Mouse (Mus musculus) intestine, postnatal 0 days (tissue): ENCODE data around the gene Grm7. TPM values are rescaled to one million over a fixed set of nuclear protein-coding genes. Genes with fewer than 3 reads are reported as not detected.

Experiments used
- ATAC-seq: fragments of 200-750 bp; cut with Nextera tagmentation; 2 replicates; pipeline ENCODE4 v1.8.0; 2017; ENCODE audit warnings: mild to moderate bottlenecking, moderate TSS enrichment, moderate library complexity
- H3K27ac ChIP-seq: fragments of 300-500 bp; sonication (generic); 2 replicates; pipeline ENCODE4 v1.5.1; 2014; ENCODE audit warnings: mild to moderate bottlenecking, low read depth, low read length, moderate library complexity
- H3K27me3 ChIP-seq: fragments of 300-500 bp; sonication (generic); replicated peaks from 2 replicates; pipeline ENCODE4 v1.6.1; 2014; ENCODE audit warnings: low read length, mixed read lengths; ENCODE audit not compliant: control insufficient read depth, insufficient read depth
- H3K36me3 ChIP-seq: fragments of 300-500 bp; sonication (generic); 2 replicates; pipeline ENCODE4 v1.6.1; 2014; ENCODE audit warnings: mild to moderate bottlenecking, moderate library complexity; ENCODE audit not compliant: control insufficient read depth, insufficient read depth
- H3K4me1 ChIP-seq: fragments of 300-500 bp; sonication (generic); replicated peaks from 2 replicates; pipeline ENCODE4 v1.6.1; 2014; ENCODE audit warnings: antibody characterized with exemption, low read length, mixed read lengths; ENCODE audit not compliant: control insufficient read depth, insufficient read depth
- H3K4me2 ChIP-seq: fragments of 300-500 bp; sonication (generic); replicated peaks from 2 replicates; pipeline ENCODE4 v1.6.1; 2014; ENCODE audit warnings: low read depth, mild to moderate bottlenecking, moderate library complexity
- H3K4me3 ChIP-seq: fragments of 300-500 bp; sonication (generic); 2 replicates; pipeline ENCODE4 v1.5.1; 2014; ENCODE audit warnings: low read depth, low read length
- H3K9ac ChIP-seq: fragments of 300-500 bp; sonication (generic); 2 replicates; pipeline ENCODE4 v1.6.1; 2014; ENCODE audit warnings: mild to moderate bottlenecking, low read depth, low read length
- H3K9me3 ChIP-seq: fragments of 300-500 bp; sonication (generic); 2 replicates; pipeline ENCODE4 v1.6.1; 2016; ENCODE audit warnings: mixed run types; ENCODE audit not compliant: control insufficient read depth
- CTCF ChIP-seq: sonication (generic); IDR thresholded peaks from 2 replicates; pipeline ENCODE4 v1.5.1; 2016; ENCODE audit warnings: low read depth, mild to moderate bottlenecking, control low read depth, antibody characterized with exemption, moderate library complexity
- WGBS: fragments of 180-500 bp; shearing (Covaris S2); extraction: QIAGEN DNeasy Blood & Tissue Kit; methylation state at CpG from one replicate; pipeline ENCODE4 v1.1.7; 2014; 5-methylcytosine and 5-hydroxymethylcytosine counted together
- polyA plus RNA-seq: library from polyadenylated mRNA; unstranded; fragments of >200 nt; fragmentation: Nextera tagmentation; extraction: Ambion mirVana; gene quantifications from 2 replicates; pipeline ENCODE4 v1.2.1, GENCODE M21; 2015

Gene Grm7
- polyA plus RNA-seq, 1 experiment from 2014 or later: 0.27 TPM

DNA sequence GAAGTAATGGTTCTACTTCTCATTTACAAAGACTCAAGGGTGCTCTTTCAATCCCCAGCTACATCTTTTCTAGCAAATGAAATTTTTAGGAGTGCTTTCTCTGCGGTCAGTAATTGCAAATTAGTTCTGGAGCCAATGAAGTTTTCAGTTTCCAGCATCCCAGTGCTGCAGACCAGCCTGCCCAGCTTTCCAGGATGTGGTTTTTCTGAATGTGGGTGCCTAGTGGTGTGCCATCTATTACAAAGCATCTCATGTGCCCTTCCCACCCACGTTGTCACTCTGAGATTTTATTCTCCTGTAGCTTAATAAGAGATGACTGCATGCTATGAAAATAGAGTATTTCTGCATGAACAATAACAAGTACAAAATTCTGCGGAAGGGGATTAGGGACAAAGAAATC, 612.9 kb downstream of the Grm7 start:
- H3K4me2 ChIP-seq: no peak overlapping the region
- no peak overlapping the region for H3K27ac ChIP-seq
- no peak for TF ChIP-seq CTCF
- no peaks in the 10 kb centered on the region for H3K27me3 ChIP-seq
- H3K4me3 ChIP-seq: no peak overlapping the region
- no peak overlapping the region for H3K9ac ChIP-seq
- H3K4me1 ChIP-seq: no peaks in the 10 kb centered on the region
- H3K36me3 ChIP-seq: no peaks in the 10 kb centered on the region
- WGBS: 70% methylated on average over 3 of the region's 3 CpGs
- ATAC-seq: no peak
- H3K9me3 ChIP-seq: no peaks in the 10 kb centered on the region

GRCm38 (mm10) chr6:111261181-111261580, 615.8 kb downstream of the Grm7 start:
- H3K4me3 ChIP-seq: no peak overlapping the region
- no peak for ATAC-seq
- H3K27me3 ChIP-seq: no peaks in the 10 kb centered on the region
- H3K9ac ChIP-seq: no peak overlapping the region
- no peak for TF ChIP-seq CTCF
- no peaks in the 10 kb centered on the region for H3K9me3 ChIP-seq
- WGBS: 86% methylated on average over 1 of the region's 1 CpGs
- no peak overlapping the region for H3K27ac ChIP-seq
- H3K36me3 ChIP-seq: no peaks in the 10 kb centered on the region
- no peaks in the 10 kb centered on the region for H3K4me1 ChIP-seq
- no peak overlapping the region for H3K4me2 ChIP-seq

DNA sequence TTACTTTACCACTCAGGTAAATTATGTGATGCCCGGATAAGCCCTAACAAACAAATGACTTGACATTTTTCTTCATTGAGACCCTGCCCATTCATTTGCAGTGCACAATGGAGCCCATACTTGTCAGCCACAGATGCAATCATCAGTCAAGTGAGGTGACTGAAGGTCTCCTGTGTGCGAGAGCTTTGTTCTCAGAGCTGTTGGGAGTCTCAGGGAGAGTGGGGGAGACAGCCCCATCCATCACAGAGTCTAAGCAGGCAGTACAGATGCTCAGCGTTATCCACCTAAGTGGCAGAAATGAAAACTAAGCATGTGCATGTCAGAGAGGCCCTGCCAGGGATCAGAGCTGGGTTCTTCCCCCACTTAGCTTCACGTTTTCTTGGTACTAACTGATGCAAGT, 631.3 kb downstream of the Grm7 start:
- TF ChIP-seq CTCF: no peak
- no peaks in the 10 kb centered on the region for H3K27me3 ChIP-seq
- ATAC-seq: no peak
- no peak overlapping the region for H3K4me3 ChIP-seq
- no peaks in the 10 kb centered on the region for H3K9me3 ChIP-seq
- no peak overlapping the region for H3K4me2 ChIP-seq
- no peak overlapping the region for H3K9ac ChIP-seq
- no peak overlapping the region for H3K27ac ChIP-seq
- H3K4me1 ChIP-seq: no peaks in the 10 kb centered on the region
- WGBS: 50% methylated on average over 4 of the region's 4 CpGs
- H3K36me3 ChIP-seq: no peaks in the 10 kb centered on the region

DNA sequence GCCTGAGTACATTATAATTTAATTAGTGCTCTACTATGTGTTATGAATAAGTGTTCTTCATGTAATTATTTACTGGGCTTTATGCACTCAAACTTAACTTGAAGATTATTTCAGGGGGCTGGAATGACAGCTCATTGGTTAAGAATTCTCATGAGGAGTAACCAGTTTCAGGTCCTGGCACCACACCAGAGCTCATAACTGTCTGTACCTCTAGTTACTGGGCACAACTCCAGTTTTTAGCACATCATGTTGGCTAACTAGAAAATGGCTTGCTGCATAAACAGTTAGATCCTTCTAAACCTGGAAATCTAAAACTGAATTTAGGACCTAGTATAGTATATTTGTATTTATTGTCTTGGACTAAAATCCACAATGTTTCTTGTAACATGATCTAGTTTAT, 633.1 kb downstream of the Grm7 start:
- H3K9me3 ChIP-seq: no peaks in the 10 kb centered on the region
- no peak overlapping the region for H3K9ac ChIP-seq
- no peaks in the 10 kb centered on the region for H3K4me1 ChIP-seq
- no peaks in the 10 kb centered on the region for H3K36me3 ChIP-seq
- H3K4me3 ChIP-seq: no peak overlapping the region
- no peak overlapping the region for H3K27ac ChIP-seq
- no peaks in the 10 kb centered on the region for H3K27me3 ChIP-seq
- H3K4me2 ChIP-seq: no peak overlapping the region
- no peak for ATAC-seq
- TF ChIP-seq CTCF: no peak

DNA sequence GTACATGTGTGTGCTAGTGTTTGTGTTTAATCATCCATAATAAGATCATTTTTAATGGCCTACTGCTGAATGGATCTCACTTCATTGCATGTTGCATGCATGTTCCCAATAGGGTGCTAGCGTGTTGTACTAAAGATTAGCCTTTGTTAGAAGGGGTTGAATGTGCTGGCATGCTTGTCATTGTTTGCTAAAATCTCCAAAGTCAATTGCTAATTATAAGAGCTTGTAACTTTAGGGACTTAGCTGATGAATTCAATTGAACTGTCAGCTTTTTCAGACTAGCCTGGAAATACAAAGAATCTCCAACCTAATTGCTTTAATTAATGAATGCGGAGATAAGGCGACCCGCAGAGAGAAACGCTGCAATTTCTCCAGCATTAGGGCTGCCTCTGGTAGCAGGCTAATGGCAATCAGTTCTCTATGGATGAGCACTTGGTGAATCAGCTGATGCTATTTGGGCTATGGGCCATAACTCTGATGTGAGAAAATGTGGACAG, 648.2 kb downstream of the Grm7 start:
- Histone ChIP-seq H3K27me3 (no peaks in the 10 kb centered on the region), H3K9me3 (no peaks in the 10 kb centered on the region), H3K4me1 (no peaks in the 10 kb centered on the region), H3K9ac (no peak overlapping the region), H3K4me2 (no peak overlapping the region), H3K4me3 (no peak overlapping the region), H3K27ac (no peak overlapping the region), H3K36me3 (no peaks in the 10 kb centered on the region)
- ATAC-seq: no peak
- TF ChIP-seq CTCF: no peak
- 76% methylated on average over 5 of the region's 5 CpGs for WGBS

GRCm38 (mm10) chr6:111303912-111304555, 658.7 kb downstream of the Grm7 start:
- H3K27me3 ChIP-seq: no peaks in the 10 kb centered on the region
- TF ChIP-seq CTCF: no peak
- H3K4me3 ChIP-seq: no peak overlapping the region
- 0 out of 2 replicates have a peak, but pooled peaks cover 2% of the 10 kb centered on the region for H3K9me3 ChIP-seq
- no peaks in the 10 kb centered on the region for H3K4me1 ChIP-seq
- ATAC-seq: no peak
- no peaks in the 10 kb centered on the region for H3K36me3 ChIP-seq
- 79% methylated on average over 3 of the region's 3 CpGs for WGBS
- no peak overlapping the region for H3K9ac ChIP-seq
- H3K27ac ChIP-seq: no peak overlapping the region
- H3K4me2 ChIP-seq: no peak overlapping the region
